Mouse (Mus musculus) G1E (cell line): ENCODE measurements at regions not wholly inside any gene's neighbourhood (a gene's known extent, or its start where the extent isn't known, plus 50 kb on each side); places are given as distances from the start of the nearest gene placed in this dataset.

Experiments
- ATAC-seq: 2 replicates; pipeline ENCODE4 v1.8.0; 2016; ENCODE audit warnings: mild to moderate bottlenecking; ENCODE audit not compliant: insufficient number of reproducible peaks, poor library complexity, low FRiP score, severe bottlenecking; ENCODE audit errors: extremely low read depth
- DNase-seq: peaks from one replicate; pipeline ENCODE4 v3.0.0; 2012; ENCODE audit warnings: low spot score
- H3K27me3 ChIP-seq: 2 replicates; pipeline ENCODE4 v1.6.1; 2012; ENCODE audit warnings: mild to moderate bottlenecking, low read length, inconsistent platforms; ENCODE audit not compliant: insufficient read depth
- H3K36me3 ChIP-seq: replicated peaks from 2 replicates; pipeline ENCODE3; 2012; ENCODE audit warnings: mild to moderate bottlenecking, inconsistent platforms
- H3K4me1 ChIP-seq: 2 replicates; pipeline ENCODE4 v1.6.1; 2012; ENCODE audit warnings: low read depth, low read length, inconsistent platforms, mixed read lengths; ENCODE audit not compliant: insufficient read depth
- H3K4me3 ChIP-seq: 2 replicates; pipeline ENCODE4 v1.5.1; 2012; ENCODE audit warnings: low read depth, mild to moderate bottlenecking, inconsistent platforms, low read length, moderate library complexity, mixed read lengths
- H3K9me3 ChIP-seq: replicated peaks from 2 replicates; pipeline ENCODE4 v1.6.1; 2012; ENCODE audit warnings: inconsistent platforms
- CTCF ChIP-seq: IDR thresholded peaks from 2 replicates; pipeline ENCODE4 v1.5.1; 2012; ENCODE audit warnings: low read depth, low read length, inconsistent platforms, mixed read lengths
- GATA1 ChIP-seq: IDR thresholded peaks from 2 replicates; pipeline ENCODE4 v1.6.1; 2012; ENCODE audit warnings: borderline replicate concordance, low read length, inconsistent platforms, mixed read lengths
- GATA2 ChIP-seq: IDR thresholded peaks from 2 replicates; pipeline ENCODE4 v1.6.1; 2012; ENCODE audit warnings: low read depth, low read length, inconsistent platforms, borderline replicate concordance
- POLR2AphosphoS5 ChIP-seq: IDR thresholded peaks from 2 replicates; pipeline ENCODE4 v1.6.1; 2012; ENCODE audit warnings: low read depth, low read length, inconsistent platforms; ENCODE audit not compliant: insufficient replicate concordance
- TAL1 ChIP-seq: conservative IDR thresholded peaks from 2 replicates; pipeline ENCODE4 v1.6.1; 2012; ENCODE audit warnings: low read depth, low read length, inconsistent platforms, mixed read lengths

DNA sequence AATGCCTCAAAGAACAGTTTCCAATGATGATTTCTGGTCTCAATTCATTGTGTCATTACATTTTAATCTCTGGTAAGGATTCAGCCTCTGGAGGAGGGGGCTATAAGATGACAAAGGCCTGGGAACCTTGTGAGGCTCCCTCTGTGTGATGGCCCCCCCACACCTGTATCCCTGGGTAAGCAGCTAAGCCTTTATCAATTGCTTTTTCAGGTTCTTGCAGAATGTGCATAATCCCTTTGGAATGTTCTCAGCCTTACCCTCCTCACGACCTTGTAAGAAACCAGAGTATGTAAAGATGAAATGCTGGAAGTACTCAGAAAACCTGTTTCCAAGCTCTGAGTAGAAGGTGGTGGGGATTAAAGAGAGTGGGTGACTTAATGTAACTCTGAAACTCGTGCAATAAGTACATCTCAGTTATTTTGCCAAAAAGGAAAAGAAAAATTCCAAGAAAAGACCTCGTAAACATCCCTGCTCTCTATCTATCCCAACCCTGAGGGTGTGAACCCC lies 446.7 kb upstream of the Mctp2 start:
- DNase-seq = no peak
- Histone ChIP-seq H3K9me3 (peaks cover 23% of the 10 kb centered on the region), H3K27me3 (no peaks in the 10 kb centered on the region), H3K4me1 (no peaks in the 10 kb centered on the region), H3K4me3 (no peak overlapping the region), H3K36me3 (no peaks in the 10 kb centered on the region)
- ATAC-seq = no peak
- no peak for TF ChIP-seq CTCF
- no peak for TF ChIP-seq GATA2
- TF ChIP-seq POLR2AphosphoS5 = no peak
- TF ChIP-seq TAL1 = no peak
- TF ChIP-seq GATA1 = no peak

DNA sequence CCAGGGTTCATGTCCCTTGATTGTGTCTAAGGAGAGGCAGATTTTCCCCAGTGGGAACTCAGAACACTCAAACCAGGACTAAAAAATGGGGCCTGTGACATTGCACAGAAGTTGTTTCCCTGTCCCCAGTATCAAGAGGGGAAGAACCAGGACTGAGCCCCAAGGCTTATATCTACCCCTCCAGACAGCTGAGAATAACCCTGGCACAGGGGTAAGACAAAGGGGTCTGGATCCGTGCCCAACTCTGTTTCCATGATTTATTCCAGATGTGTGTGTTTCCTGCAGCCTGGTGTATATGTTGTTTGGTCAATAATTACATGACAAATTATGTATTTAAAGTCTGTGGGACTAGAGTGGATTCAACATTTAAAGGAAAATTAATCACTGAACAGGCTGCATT lies 456.3 kb upstream of the Mctp2 start:
- H3K4me3 ChIP-seq = no peak overlapping the region
- H3K36me3 ChIP-seq = no peaks in the 10 kb centered on the region
- peaks cover 9% of the 10 kb centered on the region for H3K9me3 ChIP-seq
- DNase-seq = no peak
- H3K4me1 ChIP-seq = no peaks in the 10 kb centered on the region
- no peak for TF ChIP-seq GATA1
- TF ChIP-seq POLR2AphosphoS5 = no peak
- no peak for TF ChIP-seq TAL1
- TF ChIP-seq GATA2 = no peak
- no peak for TF ChIP-seq CTCF
- no peak for ATAC-seq
- H3K27me3 ChIP-seq = no peaks in the 10 kb centered on the region

DNA sequence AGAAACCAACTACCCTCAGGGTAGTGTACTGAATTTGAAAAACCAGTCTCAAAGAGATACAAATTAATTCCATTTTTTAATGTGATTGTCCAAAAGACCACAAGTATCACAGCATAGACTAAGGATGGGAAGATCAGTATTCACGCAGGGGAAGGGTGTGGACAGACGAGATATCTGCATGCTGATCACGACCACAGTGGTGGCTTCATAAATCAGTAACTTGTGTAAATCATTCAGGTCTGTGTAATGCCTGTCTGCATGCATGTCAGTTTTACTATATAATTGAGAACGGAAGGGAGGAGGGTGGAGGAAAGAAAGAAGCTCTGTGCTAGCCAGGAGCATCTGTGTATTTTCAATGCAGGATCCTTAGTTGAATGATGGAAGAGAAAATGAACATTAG lies 462.3 kb upstream of the Mctp2 start:
- peaks cover 11% of the 10 kb centered on the region for H3K9me3 ChIP-seq
- no peak overlapping the region for H3K4me3 ChIP-seq
- no peaks in the 10 kb centered on the region for H3K27me3 ChIP-seq
- no peak for DNase-seq
- ATAC-seq = no peak
- no peaks in the 10 kb centered on the region for H3K36me3 ChIP-seq
- H3K4me1 ChIP-seq = no peaks in the 10 kb centered on the region
- no peak for TF ChIP-seq POLR2AphosphoS5
- no peak for TF ChIP-seq GATA1
- no peak for TF ChIP-seq TAL1
- no peak for TF ChIP-seq CTCF
- no peak for TF ChIP-seq GATA2

DNA sequence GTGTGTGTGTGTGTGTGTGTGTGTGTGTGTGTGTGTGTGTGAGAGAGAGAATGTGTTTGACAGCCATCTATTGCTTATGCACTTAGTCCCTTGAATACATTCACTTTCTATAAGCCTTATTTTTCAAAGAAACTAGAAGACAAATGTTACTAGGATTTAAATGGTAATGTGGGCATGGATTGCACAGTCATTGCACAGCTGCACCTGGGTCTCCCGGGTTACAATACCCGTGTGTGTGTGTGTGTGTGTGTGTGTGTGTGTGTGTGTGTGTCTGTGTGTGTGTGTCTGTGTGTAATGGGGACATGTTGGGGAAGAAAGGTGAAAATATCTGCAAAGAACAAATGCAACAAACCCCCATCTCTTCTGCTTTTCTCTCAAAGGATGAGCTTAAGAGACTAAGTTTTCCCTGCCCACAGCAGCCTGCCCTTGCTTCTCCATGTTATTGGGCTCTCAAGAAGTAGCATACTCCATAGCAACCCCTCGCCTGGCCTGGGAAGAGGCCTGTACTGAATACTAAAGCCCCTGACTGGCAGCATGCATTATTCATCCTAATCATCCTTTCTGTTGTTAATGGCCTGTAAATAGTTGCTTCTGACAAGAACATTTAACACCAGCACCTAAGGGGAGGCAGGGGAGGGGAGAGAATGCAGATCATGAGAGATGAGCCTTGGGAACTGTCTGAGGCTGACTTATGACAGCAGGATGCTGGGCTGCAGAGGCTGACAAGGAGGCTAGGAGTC lies 467.8 kb upstream of the Mctp2 start:
- no peak for DNase-seq
- Histone ChIP-seq H3K4me3 (no peak overlapping the region), H3K9me3 (peaks cover 18% of the 10 kb centered on the region), H3K36me3 (no peaks in the 10 kb centered on the region), H3K27me3 (no peaks in the 10 kb centered on the region), H3K4me1 (no peaks in the 10 kb centered on the region)
- TF ChIP-seq POLR2AphosphoS5 (no peak), TAL1 (no peak), GATA2 (no peak), CTCF (no peak), GATA1 (no peak)
- ATAC-seq = no peak

DNA sequence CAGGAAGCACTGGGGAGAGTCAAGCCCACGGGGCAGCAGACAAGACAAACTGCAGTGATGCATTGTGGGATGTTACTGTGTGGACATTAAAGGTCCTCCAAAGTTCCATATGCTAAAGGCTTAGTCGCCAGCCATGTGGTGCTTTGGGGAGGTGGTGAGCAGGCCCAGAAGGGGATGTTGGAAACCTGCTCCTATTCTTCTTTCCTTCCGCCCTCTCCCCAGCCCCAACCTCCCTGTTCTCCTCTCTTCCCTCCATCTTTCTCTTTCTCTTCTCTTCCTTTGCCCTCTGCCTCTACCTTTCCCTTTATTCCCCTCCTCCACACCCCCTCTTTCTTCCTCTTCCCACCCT lies 468.3 kb upstream of the Mctp2 start:
- Histone ChIP-seq H3K4me3 (no peak overlapping the region), H3K27me3 (no peaks in the 10 kb centered on the region), H3K36me3 (no peaks in the 10 kb centered on the region), H3K4me1 (no peaks in the 10 kb centered on the region), H3K9me3 (peaks cover 16% of the 10 kb centered on the region)
- ATAC-seq = no peak
- DNase-seq = no peak
- no peak for TF ChIP-seq GATA1
- no peak for TF ChIP-seq POLR2AphosphoS5
- TF ChIP-seq TAL1 = no peak
- TF ChIP-seq CTCF = no peak
- no peak for TF ChIP-seq GATA2

DNA sequence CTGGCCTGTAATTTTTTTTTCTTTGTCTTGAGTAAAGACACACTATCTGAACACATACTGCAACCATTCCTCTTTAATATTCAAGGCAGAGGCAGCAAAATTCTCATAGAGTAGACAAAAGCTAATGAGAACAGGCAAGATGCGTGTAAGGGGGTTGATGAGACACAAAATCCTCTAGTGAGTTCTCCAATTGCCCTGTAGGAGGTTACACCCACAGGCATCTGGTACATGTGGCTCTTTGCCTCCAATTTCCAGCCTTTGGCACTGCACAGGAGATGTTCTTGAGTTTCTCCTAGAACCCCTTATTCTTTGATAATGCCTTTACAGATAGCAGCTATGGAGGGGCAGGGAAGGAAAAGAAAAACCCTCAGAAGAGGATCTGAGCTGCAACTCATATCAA lies 480.9 kb upstream of the Mctp2 start:
- Histone ChIP-seq H3K36me3 (no peaks in the 10 kb centered on the region), H3K9me3 (peaks cover 2% of the 10 kb centered on the region), H3K4me3 (no peak overlapping the region), H3K4me1 (no peaks in the 10 kb centered on the region), H3K27me3 (no peaks in the 10 kb centered on the region)
- ATAC-seq (no peak), DNase-seq (no peak)
- TF ChIP-seq POLR2AphosphoS5 (no peak), TAL1 (no peak), GATA1 (no peak), GATA2 (no peak), CTCF (no peak)
